Mouse (Mus musculus): Measurements from ENCODE around the gene 4931406C07Rik.

DNA sequence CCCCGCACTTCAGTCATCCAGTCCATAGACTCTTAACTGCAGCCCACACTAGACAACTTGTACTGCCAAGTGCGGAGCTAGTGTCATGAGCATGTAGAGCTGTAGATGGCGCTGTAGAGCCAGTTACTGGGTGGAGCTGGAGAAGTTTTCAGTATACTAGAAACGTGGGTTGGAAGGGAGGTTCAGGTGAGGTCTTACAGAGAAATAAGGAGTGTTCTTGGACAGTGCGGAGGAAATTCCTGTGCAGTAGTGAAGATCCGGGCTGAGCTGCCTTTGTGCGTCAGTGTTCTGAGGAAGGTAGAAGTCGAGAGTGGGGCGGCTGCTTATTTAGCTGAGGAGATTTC is 64.7 kb downstream of the 4931406C07Rik start:
- TF ChIP-seq CTCF (IDR thresholded peaks at IDR 0.05; ENCODE audit: low read depth, low read length) (peak; percentile 63), POLR2A (IDR thresholded peaks at IDR 0.05; ENCODE audit: insufficient read depth, low read length) (no peak), EP300 (IDR thresholded peaks at IDR 0.05; ENCODE audit: insufficient read depth, low read depth, low read length) (no peak)

All from ES-Bruce4 (cell line).